Mouse (Mus musculus): ENCODE results near the gene Plp2. TPM values are rescaled to one million over a fixed set of nuclear protein-coding genes. Genes with fewer than 3 reads are reported as not detected.

Plp2 gene
- polyA plus RNA-seq, 1 experiment from 2014 or later = 171 TPM

- peak overlapping the region; percentile 56 for H3K4me2 ChIP-seq (replicated peaks)
- H3K4me1 ChIP-seq = 0 out of 2 replicates have a peak, but pooled peaks cover 5% of the 10 kb centered on the region
- no peak overlapping the region for H3K9ac ChIP-seq
- no peaks in the 10 kb centered on the region for H3K36me3 ChIP-seq
- peak overlapping the region; percentile 32 for H3K4me3 ChIP-seq (replicated peaks)
- no peaks in the 10 kb centered on the region for H3K9me3 ChIP-seq (replicated peaks)
- H3K27ac ChIP-seq (replicated peaks) = no peak overlapping the region; the same call in 1 of the 2 replicates
- no peaks in the 10 kb centered on the region for H3K27me3 ChIP-seq
- ATAC-seq (ENCODE audit: insufficient number of reproducible peaks, low FRiP score, low TSS enrichment, low read depth) = peak; percentile 92
- 18% methylated on average over 27 of the region's 27 CpGs for WGBS
Observed at GRCm38 (mm10) chrX:7679405-7680056, 8.3 kb upstream of the Plp2 start.

- no peak for ATAC-seq (ENCODE audit: insufficient number of reproducible peaks, low FRiP score, low TSS enrichment, low read depth)
Observed at GRCm38 (mm10) chrX:7678986-7679385, 7.8 kb upstream of the Plp2 start.

GRCm38 (mm10) chrX:7675001-7675380 is 3.8 kb upstream of the Plp2 start:
- Histone ChIP-seq H3K27ac (replicated peaks) (peak overlapping the region; percentile 80), H3K4me3 (replicated peaks) (peak overlapping the region; percentile 34), H3K27me3 (no peaks in the 10 kb centered on the region), H3K4me1 (0 out of 2 replicates have a peak, but pooled peaks cover 7% of the 10 kb centered on the region), H3K36me3 (no peaks in the 10 kb centered on the region), H3K4me2 (replicated peaks) (peak overlapping the region; percentile 48), H3K9me3 (replicated peaks) (no peaks in the 10 kb centered on the region), H3K9ac (no peak overlapping the region)
- WGBS = 21% methylated on average over 10 of the region's 10 CpGs
- ATAC-seq (ENCODE audit: insufficient number of reproducible peaks, low FRiP score, low TSS enrichment, low read depth) = no peak

More at GRCm38 (mm10) chrX:7678986-7679385, 7.8 kb upstream of the Plp2 start:
- Histone ChIP-seq H3K4me1 (0 out of 2 replicates have a peak, but pooled peaks cover 7% of the 10 kb centered on the region), H3K4me2 (replicated peaks) (no peak overlapping the region), H3K27me3 (no peaks in the 10 kb centered on the region), H3K36me3 (no peaks in the 10 kb centered on the region), H3K9me3 (replicated peaks) (no peaks in the 10 kb centered on the region), H3K4me3 (replicated peaks) (no peak overlapping the region), H3K9ac (no peak overlapping the region), H3K27ac (replicated peaks) (no peak overlapping the region)
- 40% methylated on average over 3 of the region's 3 CpGs for WGBS

GRCm38 (mm10) chrX:7674284-7675000 is 3.3 kb upstream of the Plp2 start:
- WGBS = 24% methylated on average over 28 of the region's 28 CpGs
- peak; percentile 9; the same call in 1 of the 2 replicates for ATAC-seq (ENCODE audit: insufficient number of reproducible peaks, low FRiP score, low TSS enrichment, low read depth)
- Histone ChIP-seq H3K4me1 (0 out of 2 replicates have a peak, but pooled peaks cover 7% of the 10 kb centered on the region), H3K9ac (no peak overlapping the region), H3K27ac (replicated peaks) (peak overlapping the region; percentile 80), H3K36me3 (no peaks in the 10 kb centered on the region), H3K27me3 (no peaks in the 10 kb centered on the region), H3K4me3 (replicated peaks) (peak overlapping the region; percentile 34), H3K9me3 (replicated peaks) (no peaks in the 10 kb centered on the region), H3K4me2 (replicated peaks) (peak overlapping the region; percentile 48)

DNA sequence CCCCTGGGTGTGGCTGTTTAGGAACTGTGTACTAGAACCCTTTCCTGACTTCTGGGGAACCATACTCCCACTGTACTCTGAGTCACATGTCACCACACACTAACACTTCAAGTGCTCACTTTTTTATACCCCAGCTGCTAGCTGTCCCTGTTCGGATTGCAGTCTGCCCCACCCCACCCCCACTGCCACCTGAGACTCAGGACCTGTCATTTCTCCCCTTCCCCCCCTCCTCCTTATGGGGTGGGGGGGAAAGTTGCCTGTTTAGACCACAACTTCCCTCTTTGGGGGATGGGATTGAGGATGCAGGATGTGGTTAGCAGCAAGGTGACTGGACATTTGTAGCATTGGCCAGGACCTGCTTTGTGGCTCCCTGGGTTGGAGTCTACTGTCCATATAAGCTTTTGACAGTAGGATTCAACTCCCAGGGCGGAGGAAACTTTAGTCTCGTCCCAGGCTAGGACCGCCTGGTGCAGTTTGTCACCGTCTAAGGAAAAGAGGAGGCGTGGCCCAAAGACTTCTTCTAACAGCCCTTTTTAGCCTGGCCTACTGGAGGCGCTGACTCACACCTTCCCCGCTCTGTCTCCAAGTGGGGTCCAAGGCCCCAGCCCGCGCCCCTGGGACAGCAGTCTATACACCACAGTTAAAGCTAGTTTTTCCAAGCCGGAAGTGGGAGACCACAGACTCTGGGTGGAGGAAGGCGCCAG is 2.5 kb upstream of the Plp2 start:
- H3K36me3 ChIP-seq = peaks cover 5% of the 10 kb centered on the region; the same call in 1 of the 2 replicates
- 34% methylated on average over 12 of the region's 12 CpGs for WGBS
- H3K9me3 ChIP-seq (replicated peaks) = no peaks in the 10 kb centered on the region
- peak overlapping the region; percentile 80 for H3K27ac ChIP-seq (replicated peaks)
- ATAC-seq (ENCODE audit: insufficient number of reproducible peaks, low FRiP score, low TSS enrichment, low read depth) = peak; percentile 34; the same call in 1 of the 2 replicates
- peak overlapping the region; percentile 48 for H3K4me2 ChIP-seq (replicated peaks)
- 0 out of 2 replicates have a peak, but pooled peaks cover 7% of the 10 kb centered on the region for H3K4me1 ChIP-seq
- H3K27me3 ChIP-seq = no peaks in the 10 kb centered on the region
- no peak overlapping the region for H3K4me3 ChIP-seq (replicated peaks)
- no peak overlapping the region for H3K9ac ChIP-seq

- Histone ChIP-seq H3K27me3 (no peaks in the 10 kb centered on the region), H3K9ac (no peak overlapping the region), H3K4me3 (replicated peaks) (no peak overlapping the region), H3K36me3 (peaks cover 5% of the 10 kb centered on the region; the same call in 1 of the 2 replicates), H3K4me1 (0 out of 2 replicates have a peak, but pooled peaks cover 7% of the 10 kb centered on the region), H3K27ac (replicated peaks) (no peak overlapping the region), H3K4me2 (replicated peaks) (no peak overlapping the region), H3K9me3 (replicated peaks) (no peaks in the 10 kb centered on the region)
- ATAC-seq (ENCODE audit: insufficient number of reproducible peaks, low FRiP score, low TSS enrichment, low read depth) = no peak
- WGBS = 47% methylated on average over 6 of the region's 6 CpGs
Observed at GRCm38 (mm10) chrX:7672739-7673138, 1.5 kb upstream of the Plp2 start.

GRCm38 (mm10) chrX:7670390-7670881 is 754 bp downstream of the Plp2 start:
- Histone ChIP-seq H3K9ac (no peak overlapping the region; the same call in 1 of the 2 replicates), H3K27me3 (no peaks in the 10 kb centered on the region), H3K9me3 (replicated peaks) (no peaks in the 10 kb centered on the region), H3K4me2 (replicated peaks) (peak overlapping the region; percentile 48), H3K27ac (replicated peaks) (peak overlapping the region; percentile 86), H3K36me3 (peaks cover 11% of the 10 kb centered on the region; the same call in 1 of the 2 replicates), H3K4me3 (replicated peaks) (peak overlapping the region; percentile 52), H3K4me1 (0 out of 2 replicates have a peak, but pooled peaks cover 7% of the 10 kb centered on the region)
- ATAC-seq (ENCODE audit: insufficient number of reproducible peaks, low FRiP score, low TSS enrichment, low read depth) = peak; percentile 71
- 22% methylated on average over 19 of the region's 19 CpGs for WGBS

GRCm38 (mm10) chrX:7665739-7666502 is 5.3 kb downstream of the Plp2 start:
- no peaks in the 10 kb centered on the region for H3K9me3 ChIP-seq (replicated peaks)
- no peaks in the 10 kb centered on the region for H3K4me1 ChIP-seq
- no peak for ATAC-seq (ENCODE audit: insufficient number of reproducible peaks, low FRiP score, low TSS enrichment, low read depth)
- no peak overlapping the region for H3K4me2 ChIP-seq (replicated peaks)
- peaks cover 11% of the 10 kb centered on the region; the same call in 1 of the 2 replicates for H3K36me3 ChIP-seq
- H3K4me3 ChIP-seq (replicated peaks) = no peak overlapping the region
- WGBS = 77% methylated on average over 21 of the region's 21 CpGs
- H3K27me3 ChIP-seq = no peaks in the 10 kb centered on the region
- H3K27ac ChIP-seq (replicated peaks) = no peak overlapping the region
- H3K9ac ChIP-seq = no peak overlapping the region

DNA sequence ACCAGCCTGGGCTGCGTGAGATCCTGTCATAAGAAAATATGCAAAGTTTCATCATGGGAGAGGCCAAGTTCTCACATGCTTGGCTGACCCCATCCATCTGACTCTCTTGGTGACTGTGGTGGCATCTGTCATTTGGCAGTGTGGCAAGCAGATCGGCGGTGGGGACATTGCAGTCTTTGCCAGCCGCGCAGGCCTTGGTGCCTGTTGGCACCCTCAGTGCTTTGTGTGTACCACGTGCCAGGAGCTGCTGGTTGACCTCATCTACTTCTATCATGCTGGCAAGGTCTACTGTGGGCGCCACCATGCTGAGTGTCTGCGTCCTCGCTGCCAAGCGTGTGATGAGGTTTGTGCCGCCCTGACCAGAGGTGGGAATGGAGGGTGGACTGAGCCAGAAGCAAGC is 6.4 kb downstream of the Plp2 start:
- Histone ChIP-seq H3K27me3 (no peaks in the 10 kb centered on the region), H3K9ac (no peak overlapping the region), H3K4me1 (no peaks in the 10 kb centered on the region), H3K36me3 (peaks cover 11% of the 10 kb centered on the region; the same call in 1 of the 2 replicates), H3K9me3 (replicated peaks) (no peaks in the 10 kb centered on the region), H3K4me2 (replicated peaks) (no peak overlapping the region), H3K27ac (replicated peaks) (no peak overlapping the region), H3K4me3 (replicated peaks) (no peak overlapping the region)
- ATAC-seq (ENCODE audit: insufficient number of reproducible peaks, low FRiP score, low TSS enrichment, low read depth) = no peak
- 91% methylated on average over 11 of the region's 11 CpGs for WGBS

- H3K4me2 ChIP-seq (replicated peaks) = no peak overlapping the region
- 68% methylated on average over 3 of the region's 3 CpGs for WGBS
- no peak for ATAC-seq (ENCODE audit: insufficient number of reproducible peaks, low FRiP score, low TSS enrichment, low read depth)
- H3K9ac ChIP-seq = no peak overlapping the region
- no peaks in the 10 kb centered on the region; the same call in 1 of the 2 replicates for H3K4me1 ChIP-seq
- no peak overlapping the region for H3K27ac ChIP-seq (replicated peaks)
- 0 out of 2 replicates have a peak, but pooled peaks cover 6% of the 10 kb centered on the region for H3K36me3 ChIP-seq
- no peak overlapping the region for H3K4me3 ChIP-seq (replicated peaks)
- no peaks in the 10 kb centered on the region for H3K27me3 ChIP-seq
- H3K9me3 ChIP-seq (replicated peaks) = no peaks in the 10 kb centered on the region
Observed at GRCm38 (mm10) chrX:7662936-7663335, 8.3 kb downstream of the Plp2 start.
